Mouse (Mus musculus) activated CD4-positive, CD25-positive, alpha-beta regulatory T cell, adult 4 months (primary cell): ENCODE measurements around the gene Npcd. TPM values are rescaled to one million over a fixed set of nuclear protein-coding genes. Genes with fewer than 3 reads are reported as not detected.

Experiments
- polyA plus RNA-seq, 2 experiments: library from polyadenylated mRNA; unstranded; fragments of 100-300 nt; shearing (Covaris generic); gene quantifications; one replicate each; pipeline ENCODE4 v1.2.1; 2017

The Npcd gene
- polyA plus RNA-seq, 2 experiments from 2014 or later = not detected

Other genes with a start within 250 kb of the Npcd start
- gene Dmc1, start 229.1 kb downstream of the Npcd start, polyA plus RNA-seq = not detected
- under 1 TPM in 1 of 2 experiments, not detected in 1; 0.26 TPM for gene Fam227a, start 175.3 kb downstream of the Npcd start, polyA plus RNA-seq
- gene Cby1, start 175.0 kb downstream of the Npcd start, polyA plus RNA-seq = 10 to 100 TPM; 16.2 to 17.6 TPM
- gene Tomm22, start 163.4 kb downstream of the Npcd start, polyA plus RNA-seq = 100 to 1,000 TPM; 217 to 224 TPM
- 1 to 10 TPM; 2.9 to 3.6 TPM for gene Josd1, start 146.3 kb downstream of the Npcd start, polyA plus RNA-seq
- 10 to 100 TPM; 21.2 to 24.9 TPM for gene Gtpbp1, start 143.4 kb downstream of the Npcd start, polyA plus RNA-seq
- gene Sun2, start 91.7 kb downstream of the Npcd start, polyA plus RNA-seq = 10 to 100 TPM; 12.7 to 14.3 TPM
- 1 to 10 TPM; 5.3 to 6.9 TPM for gene Dnal4, start 56.4 kb downstream of the Npcd start, polyA plus RNA-seq
- under 1 TPM; 0.09 to 0.11 TPM for gene Nptxr, start 29.5 kb downstream of the Npcd start, polyA plus RNA-seq
- gene Cbx6, start 451 bp upstream of the Npcd start, polyA plus RNA-seq = 10 to 100 TPM in 1 of 2 experiments, 1 to 10 TPM in 1; 8.4 to 15.1 TPM
- 100 to 1,000 TPM; 505 to 519 TPM for gene Apobec3, start 57.4 kb upstream of the Npcd start, polyA plus RNA-seq
- 10 to 100 TPM; 21.9 to 30.3 TPM for gene Cbx7, start 136.9 kb upstream of the Npcd start, polyA plus RNA-seq
- 1 to 10 TPM in 1 of 2 experiments, under 1 TPM in 1; 0.68 to 1.1 TPM for gene Pdgfb, start 180.7 kb upstream of the Npcd start, polyA plus RNA-seq